Mouse (Mus musculus) embryonic fibroblast, embryonic 13.5 days (primary cell): ENCODE results near the gene Gpn3. TPM values are rescaled to one million over a fixed set of nuclear protein-coding genes. Genes with fewer than 3 reads are reported as not detected.
"Not testable (repeated sequence)": the region's sequence is repeated elsewhere in the genome, so short reads cannot be mapped to it uniquely, and the experiment has no call there.

ENCODE experiments used
- H3K27ac ChIP-seq: 2 replicates; pipeline ENCODE4 v1.5.1; 2012; ENCODE audit warnings: low read length, control low read depth, inconsistent platforms; ENCODE audit not compliant: insufficient read depth
- H3K4me1 ChIP-seq: 2 replicates; pipeline ENCODE4 v1.6.1; 2011; ENCODE audit warnings: low read length; ENCODE audit not compliant: control insufficient read depth, insufficient read depth
- H3K4me3 ChIP-seq: 2 replicates; pipeline ENCODE4 v1.5.1; 2011; ENCODE audit warnings: mild to moderate bottlenecking, control low read depth, low read length; ENCODE audit not compliant: insufficient read depth
- CTCF ChIP-seq: IDR thresholded peaks from 2 replicates; pipeline ENCODE4 v1.5.1; 2011; ENCODE audit warnings: mild to moderate bottlenecking, control low read depth, low read length, moderate library complexity, borderline replicate concordance; ENCODE audit not compliant: insufficient read depth
- POLR2A ChIP-seq: IDR thresholded peaks from 2 replicates; pipeline ENCODE4 v1.6.1; 2011; ENCODE audit warnings: low read depth, mild to moderate bottlenecking, control low read depth, low read length, moderate library complexity
- polyA plus RNA-seq: library from polyadenylated mRNA; stranded (reverse); fragments of >200 nt; gene quantifications from 2 replicates; pipeline ENCODE4 v1.2.4, GENCODE M21; 2011; ENCODE audit warnings: low read depth; ENCODE audit not compliant: missing spikeins, insufficient read length

Gpn3 gene
- polyA plus RNA-seq, 1 experiment, result 16.7 TPM

DNA sequence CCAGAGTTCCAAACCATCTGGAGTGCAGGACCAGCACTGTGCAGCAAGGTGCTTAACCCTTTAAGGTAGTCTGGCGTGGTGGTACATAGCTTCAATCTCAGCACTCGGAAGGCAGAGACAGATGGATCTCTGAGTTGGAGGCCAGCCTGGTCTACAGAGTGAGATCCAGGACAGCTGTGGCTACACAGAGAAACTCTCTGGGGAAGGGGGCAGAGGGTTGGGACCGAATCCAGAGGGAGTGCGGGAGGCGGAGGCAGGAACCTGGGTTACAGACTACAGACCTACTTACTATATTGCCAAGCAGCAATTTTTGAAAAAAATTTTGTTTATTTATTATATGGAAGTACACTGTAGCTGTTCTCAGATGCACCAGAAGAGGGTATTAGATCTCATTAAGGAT is 42.7 kb downstream of the Gpn3 start:
- Histone ChIP-seq H3K4me1 (no peaks in the 10 kb centered on the region), H3K4me3 (no peak overlapping the region), H3K27ac (no peak overlapping the region)
- TF ChIP-seq CTCF (no peak), POLR2A (no peak)

DNA sequence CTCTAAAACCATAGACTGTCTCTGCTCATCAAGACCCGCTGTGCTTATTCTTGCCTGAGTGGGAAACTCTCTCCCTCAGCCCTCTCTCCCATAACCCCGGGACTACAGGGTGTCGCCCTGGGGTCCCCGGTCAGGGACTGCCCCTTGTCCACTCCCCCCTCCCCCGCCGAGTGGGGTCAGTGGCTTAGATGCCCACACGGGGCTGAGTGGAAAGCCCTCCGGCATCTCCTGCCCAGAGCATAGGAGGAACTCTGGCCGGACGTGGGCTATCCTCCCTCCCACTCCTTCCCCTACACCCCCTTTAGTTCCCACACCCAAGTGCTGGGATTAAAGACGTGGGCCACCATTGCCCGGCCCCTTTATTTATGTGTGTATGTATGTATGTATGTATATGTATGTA is 43.8 kb downstream of the Gpn3 start:
- no peaks in the 10 kb centered on the region for H3K4me1 ChIP-seq
- H3K4me3 ChIP-seq, result no peak overlapping the region

DNA sequence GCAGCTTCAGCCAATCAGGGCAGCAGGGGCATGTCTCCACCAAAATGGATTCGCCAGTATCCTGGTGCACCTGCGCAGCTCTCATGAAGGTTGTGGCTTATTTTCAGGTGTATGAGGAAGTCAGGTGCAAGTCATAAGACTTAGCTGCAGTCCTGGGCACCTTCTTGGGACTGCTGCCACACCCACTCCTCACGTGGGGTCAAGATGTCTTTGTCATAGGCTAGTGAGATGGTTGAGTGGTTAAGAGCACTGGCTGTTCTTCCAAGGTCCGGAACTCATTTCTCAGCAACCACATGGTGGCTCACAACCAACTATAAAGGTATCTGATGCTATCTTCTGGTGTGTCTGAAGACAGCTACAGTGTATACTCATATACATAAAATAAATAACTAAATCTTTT is 49.0 kb downstream of the Gpn3 start:
- H3K4me3 ChIP-seq, H3K27ac ChIP-seq, H3K4me1 ChIP-seq: not testable (repeated sequence)

More for the DNA sequence above, 43.8 kb downstream of the Gpn3 start:
- TF ChIP-seq POLR2A (no peak), CTCF (no peak)
- no peak overlapping the region for H3K27ac ChIP-seq

DNA sequence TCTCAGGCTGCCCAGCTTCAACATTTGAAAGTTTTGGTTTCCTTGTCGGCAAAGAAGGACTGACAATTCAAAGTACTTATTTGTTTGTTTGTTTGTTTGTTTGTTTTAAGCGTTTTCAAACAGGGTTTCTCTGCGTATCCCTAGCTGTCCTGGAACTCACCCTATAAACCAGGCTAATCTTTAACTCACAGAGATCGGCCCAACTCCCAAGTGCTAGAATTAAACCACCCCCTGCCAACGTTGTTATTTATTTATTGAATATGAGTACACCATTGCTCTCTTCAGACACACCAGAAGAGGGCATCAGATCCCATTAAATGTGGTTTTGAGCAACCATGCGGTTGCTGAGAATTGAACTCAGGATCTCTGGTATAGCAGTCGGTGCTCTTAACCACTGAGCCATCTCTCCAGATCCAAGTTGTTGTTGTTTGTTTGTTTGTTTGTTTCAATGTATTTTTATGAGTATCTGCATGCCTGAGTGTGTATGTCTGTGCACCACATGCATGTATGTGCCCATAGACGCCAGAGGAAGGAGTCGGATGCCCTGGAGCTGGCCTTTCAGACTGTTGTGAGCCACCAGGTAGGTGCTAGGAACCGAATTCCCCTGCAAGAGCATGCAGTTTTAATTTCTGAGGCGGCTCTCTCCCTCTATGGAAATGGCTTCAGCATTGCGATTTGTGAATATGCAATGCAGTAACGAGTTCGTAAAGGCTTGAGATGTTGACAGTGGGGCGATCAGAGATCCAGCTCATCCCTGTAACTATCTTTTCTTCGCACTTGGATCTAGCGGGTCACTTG is 49.8 kb downstream of the Gpn3 start, which contains the start of gene Anapc7:
Gene Anapc7, plus strand, starts transcription at position 423 of the 798 bp plus-strand sequence.
- H3K27ac ChIP-seq, result peak within 1 kb of the TSS; percentile 89
- no peaks in the 10 kb centered on the region; the same call in 1 of the 2 replicates for H3K4me1 ChIP-seq
- TF ChIP-seq POLR2A, result no peak
- peak within 1 kb of the TSS; percentile 87 for H3K4me3 ChIP-seq

DNA sequence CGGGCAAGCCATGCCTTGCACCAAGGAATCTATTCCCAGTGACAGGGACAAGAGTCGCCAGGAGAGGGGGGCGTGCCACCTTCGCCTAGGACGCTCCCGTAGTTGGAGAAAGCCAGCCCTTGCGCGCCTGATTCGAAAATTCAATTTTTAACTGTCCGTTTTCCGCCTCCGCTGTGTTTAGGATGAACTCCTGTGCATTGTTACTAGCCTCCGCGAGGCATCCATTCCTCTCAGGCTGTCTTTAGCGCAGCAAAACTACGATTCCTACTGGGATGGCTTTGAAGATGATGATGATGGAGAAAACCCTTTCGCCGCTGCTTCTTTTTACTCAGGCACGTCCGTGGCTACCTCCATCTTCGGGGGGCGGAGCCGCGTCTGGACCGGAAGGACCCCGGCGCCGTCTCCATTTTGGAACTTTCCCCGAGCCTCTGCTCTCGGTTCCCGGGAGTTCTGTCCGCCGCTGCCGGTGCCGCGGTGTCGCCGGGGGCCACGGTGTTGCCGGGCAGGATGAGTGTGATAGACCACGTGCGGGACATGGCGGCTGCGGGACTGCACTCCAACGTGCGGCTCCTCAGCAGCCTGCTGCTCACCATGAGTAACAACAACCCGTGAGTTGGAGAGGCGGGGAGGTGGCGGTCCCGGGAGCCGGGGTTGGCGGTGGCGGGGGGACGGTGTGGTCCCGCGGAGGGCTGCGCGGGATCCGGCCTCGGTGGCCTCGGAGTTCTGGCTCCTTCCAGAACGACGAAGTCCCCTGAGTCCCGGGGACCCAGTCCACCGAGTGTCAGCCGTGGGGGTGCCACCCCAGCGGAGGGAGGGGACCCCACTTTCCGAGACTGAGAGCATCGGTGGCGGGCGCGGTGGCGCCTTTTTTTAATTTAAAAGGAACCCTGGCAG is 50.6 kb downstream of the Gpn3 start:
- TF ChIP-seq CTCF (no peak), POLR2A (peak; percentile 73)
- H3K27ac ChIP-seq, result peak overlapping the region; percentile 89
- H3K4me3 ChIP-seq, result peak overlapping the region; percentile 87
- H3K4me1 ChIP-seq, result no peaks in the 10 kb centered on the region; the same call in 1 of the 2 replicates

DNA sequence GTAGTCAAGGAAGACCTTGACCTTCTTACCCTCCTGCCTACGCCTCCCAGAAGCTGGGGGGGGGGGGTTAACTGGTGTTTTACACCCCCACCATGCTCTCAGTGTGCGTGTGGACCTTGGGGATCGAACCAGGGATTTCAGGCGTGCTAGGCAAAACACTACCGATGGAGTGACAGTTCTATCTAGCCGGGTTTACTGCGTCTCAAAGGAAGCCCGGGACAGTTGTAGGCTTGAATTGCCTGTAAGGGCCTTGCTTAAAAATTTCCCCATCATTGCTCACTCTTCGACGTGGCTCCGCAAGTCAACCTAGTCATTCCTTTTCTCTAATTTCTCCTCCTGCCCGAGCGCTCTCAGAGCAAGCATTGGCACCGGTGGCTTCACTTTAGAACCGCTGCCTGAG is 51.4 kb downstream of the Gpn3 start:
- Histone ChIP-seq H3K4me1 (no peaks in the 10 kb centered on the region; the same call in 1 of the 2 replicates), H3K27ac (no peak overlapping the region), H3K4me3 (peak overlapping the region; percentile 87)
- TF ChIP-seq CTCF (no peak), POLR2A (no peak)

DNA sequence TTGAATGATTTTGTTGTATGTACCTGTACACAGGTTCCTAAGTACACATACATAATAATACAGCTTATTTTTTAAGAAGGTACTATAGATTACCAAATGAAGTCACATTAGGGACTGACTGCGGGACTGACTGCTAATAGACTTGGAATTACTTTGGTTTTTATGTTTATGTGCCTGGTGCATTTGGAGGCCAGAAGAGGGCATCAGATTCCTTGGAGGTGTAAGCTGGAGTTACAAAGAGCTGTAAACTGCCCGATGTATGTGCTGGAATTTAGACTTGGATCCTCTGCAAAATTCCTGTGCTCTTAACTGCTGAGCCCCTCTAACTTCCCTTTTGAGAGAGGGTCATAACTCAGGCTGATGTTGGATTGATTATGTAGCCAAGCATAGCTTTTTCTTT is 53.9 kb downstream of the Gpn3 start:
- TF ChIP-seq CTCF, result no peak
- TF ChIP-seq POLR2A, result no peak
- Histone ChIP-seq H3K27ac (no peak overlapping the region), H3K4me3 (no peak overlapping the region), H3K4me1 (no peaks in the 10 kb centered on the region; the same call in 1 of the 2 replicates)

DNA sequence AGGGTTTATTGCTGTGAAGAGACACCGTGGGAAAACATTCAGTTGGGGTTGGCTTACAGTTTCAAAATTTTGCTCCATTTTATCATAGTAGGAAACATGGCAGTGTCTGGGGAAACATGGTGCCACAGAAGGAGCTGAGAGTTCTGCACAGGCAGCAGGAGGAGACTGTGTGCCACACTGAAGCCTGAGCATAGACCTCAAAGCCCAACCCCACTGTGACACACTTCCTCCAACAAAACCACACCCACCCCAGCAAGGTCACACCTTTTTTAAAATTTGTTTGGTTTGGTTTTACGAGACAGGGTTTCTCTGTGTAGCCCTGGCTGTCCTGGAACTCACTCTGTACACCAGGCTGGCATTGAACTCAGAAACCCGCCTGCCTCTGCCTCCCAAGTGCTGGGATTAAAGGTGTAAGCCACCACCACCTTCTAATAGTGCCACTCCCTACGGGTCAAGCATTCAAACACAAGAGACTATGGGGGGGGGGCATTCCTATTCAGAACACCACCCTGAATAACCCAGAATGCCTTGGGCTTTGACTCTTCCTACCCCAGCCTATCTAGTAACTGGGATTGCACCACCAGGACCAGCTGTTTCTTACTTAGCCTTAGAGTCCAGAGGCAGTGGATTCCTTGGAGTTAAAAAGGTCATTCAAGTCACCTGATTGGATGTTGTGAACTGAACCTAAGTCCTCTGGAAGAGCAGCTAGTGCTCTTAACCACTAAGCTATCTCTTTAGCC is 58.5 kb downstream of the Gpn3 start:
- H3K4me1 ChIP-seq, result peaks cover 9% of the 10 kb centered on the region
- H3K27ac ChIP-seq, result no peak overlapping the region
- TF ChIP-seq CTCF (no peak), POLR2A (no peak)
- H3K4me3 ChIP-seq, result no peak overlapping the region

DNA sequence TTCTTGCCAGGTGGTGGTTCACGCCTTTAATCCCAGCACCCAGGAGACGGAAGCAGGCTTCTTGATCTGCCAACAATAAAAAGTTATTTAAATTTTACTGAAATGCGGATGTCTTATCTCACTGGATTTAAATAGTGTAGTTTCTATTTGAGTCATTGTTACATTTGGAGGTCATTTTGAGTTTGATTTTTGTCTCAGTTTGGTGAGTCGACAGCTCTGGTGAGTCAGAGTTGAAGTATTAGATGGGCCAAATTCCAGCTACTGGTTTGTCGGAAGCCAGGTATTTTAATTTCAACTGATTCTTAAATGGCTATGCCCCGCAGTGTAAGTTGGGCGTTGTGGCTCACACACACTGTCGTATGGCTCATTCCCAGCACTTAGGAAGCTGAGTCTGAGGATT is 59.5 kb downstream of the Gpn3 start:
- TF ChIP-seq POLR2A (no peak), CTCF (no peak)
- H3K27ac ChIP-seq, result peak overlapping the region; percentile 54; the same call in 1 of the 2 replicates
- no peak overlapping the region for H3K4me3 ChIP-seq
- peaks cover 9% of the 10 kb centered on the region for H3K4me1 ChIP-seq

Other genes starting within 250 kb of the Gpn3 start
- not detected in 2 replicates for gene Ccdc63, start 231.1 kb upstream of the Gpn3 start, polyA plus RNA-seq
- 231 and 241 TPM in 2 replicates for gene Ppp1cc, start 213.6 kb upstream of the Gpn3 start, polyA plus RNA-seq
- gene Hvcn1, start 165.1 kb upstream of the Gpn3 start, polyA plus RNA-seq, result 1.2 and 3.1 TPM in 2 replicates
- 12.2 and 13.4 TPM in 2 replicates for gene Tctn1, start 107.4 kb upstream of the Gpn3 start, polyA plus RNA-seq
- gene Pptc7, start 87.5 kb upstream of the Gpn3 start, polyA plus RNA-seq, result 15.6 and 15.9 TPM in 2 replicates
- 4.0 and 4.4 TPM in 2 replicates for gene Rad9b, start 17.6 kb upstream of the Gpn3 start, polyA plus RNA-seq
- 138 and 165 TPM in 2 replicates for gene Vps29, start 17.5 kb upstream of the Gpn3 start, polyA plus RNA-seq
- 50.6 and 57.2 TPM in 2 replicates for gene Fam216a, start 488 bp downstream of the Gpn3 start, polyA plus RNA-seq
- gene Arpc3, start 20.0 kb downstream of the Gpn3 start, polyA plus RNA-seq, result 275 and 314 TPM in 2 replicates
- 31.9 and 35.5 TPM in 2 replicates for gene Anapc7, start 49.8 kb downstream of the Gpn3 start, polyA plus RNA-seq
- 176 and 187 TPM in 2 replicates for gene Atp2a2, start 130.3 kb downstream of the Gpn3 start, polyA plus RNA-seq
- gene Ift81, start 242.6 kb downstream of the Gpn3 start, polyA plus RNA-seq, result 27.9 and 49.1 TPM in 2 replicates